Mouse (Mus musculus): ENCODE measurements around the gene Map7d1. TPM values are rescaled to one million over a fixed set of nuclear protein-coding genes. Genes with fewer than 3 reads are reported as not detected.
A peak's percentile ranks its signal among the peaks of the same experiment; 100 is the strongest.
"Not testable (repeated sequence)": the region's sequence is repeated elsewhere in the genome, so short reads cannot be mapped to it uniquely, and the experiment has no call there.

Map7d1 gene
- total RNA-seq, 2 experiments from 2014 or later: 281 TPM

DNA sequence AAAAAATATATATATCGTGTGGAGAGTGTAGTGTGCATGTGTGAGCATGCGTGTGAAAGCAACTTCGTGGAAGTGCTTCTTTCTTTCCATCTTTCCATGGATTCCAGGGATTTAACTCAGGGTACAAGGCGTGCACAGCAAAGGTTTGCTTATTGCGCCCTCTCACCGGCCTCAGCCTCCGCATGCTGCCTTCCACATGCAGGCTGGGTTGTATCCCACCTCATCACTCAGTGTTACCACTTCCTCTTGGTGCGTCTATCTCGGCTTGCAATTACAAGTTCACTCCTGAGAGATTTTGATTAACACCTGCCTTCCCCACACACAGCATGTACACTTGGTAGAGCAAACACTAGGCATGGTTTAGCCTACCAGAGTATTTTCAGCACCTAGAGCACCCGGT is 21.0 kb downstream of the Map7d1 start:
- Histone ChIP-seq H3K4me3 (no peak overlapping the region), H3K27ac (no peak overlapping the region)
- intact Hi-C loops (cut with DNase I): no loop called here
- DNase-seq (ENCODE audit: extremely low spot score in 1 of 2, low spot score in 2 of 2): peak in 1 of 2 experiments; percentile 7
- no peak for TF ChIP-seq CTCF (IDR thresholded peaks at IDR 0.05)

GRCm38 (mm10) chr4:126234496-126235175 is 21.5 kb downstream of the Map7d1 start:
- no peak for TF ChIP-seq CTCF (IDR thresholded peaks at IDR 0.05)
- intact Hi-C loops (cut with DNase I): no loop called here
- DNase-seq (ENCODE audit: extremely low spot score in 1 of 2, low spot score in 2 of 2): peak in 1 of 2 experiments; percentile 14
- H3K27ac ChIP-seq: peak overlapping the region; percentile 28; the same call in 1 of the 2 replicates
- H3K4me3 ChIP-seq: no peak overlapping the region

DNA sequence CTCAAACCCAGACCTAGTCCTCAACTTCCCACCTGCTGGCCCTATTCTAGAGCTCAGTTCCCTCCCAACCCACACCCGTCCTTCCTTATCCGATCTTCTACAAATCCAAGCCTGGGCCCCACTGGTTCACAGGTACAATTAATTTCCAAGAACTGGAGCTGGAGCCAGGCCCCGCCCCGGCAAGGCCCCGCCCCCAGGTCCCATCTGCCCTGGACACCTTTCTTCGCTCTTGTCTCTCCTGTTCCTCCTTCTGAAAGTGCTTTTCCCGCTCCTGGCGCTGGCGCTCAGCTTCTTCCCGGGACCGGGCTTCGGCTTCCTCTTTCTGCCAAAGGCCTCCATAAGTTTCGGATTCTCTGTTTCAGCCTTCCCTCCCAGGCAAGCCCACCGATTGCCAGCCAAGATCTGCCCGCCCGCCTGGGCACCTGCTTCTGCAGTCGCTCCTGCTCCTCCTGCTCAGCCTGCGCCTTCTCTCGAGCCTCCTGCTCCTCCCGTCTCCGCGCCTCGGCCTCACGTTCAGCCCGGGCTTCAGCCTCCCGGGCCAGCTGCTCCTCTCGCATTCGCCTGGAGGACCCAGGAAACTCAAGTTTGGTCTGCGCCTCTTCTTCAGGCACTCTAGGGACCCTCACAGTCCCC is 22.4 kb downstream of the Map7d1 start:
- peak in 1 of 2 experiments; percentile 10 for DNase-seq (ENCODE audit: extremely low spot score in 1 of 2, low spot score in 2 of 2)
- intact Hi-C loops (cut with DNase I): no loop called here
- Histone ChIP-seq H3K4me3 (no peak overlapping the region), H3K27ac (0 out of 2 replicates have a peak overlapping the region, but pooled peaks have one; percentile 15)
- no peak for TF ChIP-seq CTCF (IDR thresholded peaks at IDR 0.05)

GRCm38 (mm10) chr4:126229900-126230299 is 26.2 kb downstream of the Map7d1 start:
- Histone ChIP-seq H3K27ac (no peak overlapping the region), H3K4me3 (no peak overlapping the region)
- TF ChIP-seq CTCF (IDR thresholded peaks at IDR 0.05): no peak
- intact Hi-C loops (cut with DNase I): no loop called here
- DNase-seq (ENCODE audit: extremely low spot score in 1 of 2, low spot score in 2 of 2): no peak

GRCm38 (mm10) chr4:126228144-126228543 is 28.0 kb downstream of the Map7d1 start:
- H3K27ac ChIP-seq: no peak overlapping the region; the same call in 1 of the 2 replicates
- no peak for TF ChIP-seq CTCF (IDR thresholded peaks at IDR 0.05)
- intact Hi-C loops (cut with DNase I): no loop called here
- no peak overlapping the region for H3K4me3 ChIP-seq
- peak in 1 of 2 experiments; percentile 8 for DNase-seq (ENCODE audit: extremely low spot score in 1 of 2, low spot score in 2 of 2)

DNA sequence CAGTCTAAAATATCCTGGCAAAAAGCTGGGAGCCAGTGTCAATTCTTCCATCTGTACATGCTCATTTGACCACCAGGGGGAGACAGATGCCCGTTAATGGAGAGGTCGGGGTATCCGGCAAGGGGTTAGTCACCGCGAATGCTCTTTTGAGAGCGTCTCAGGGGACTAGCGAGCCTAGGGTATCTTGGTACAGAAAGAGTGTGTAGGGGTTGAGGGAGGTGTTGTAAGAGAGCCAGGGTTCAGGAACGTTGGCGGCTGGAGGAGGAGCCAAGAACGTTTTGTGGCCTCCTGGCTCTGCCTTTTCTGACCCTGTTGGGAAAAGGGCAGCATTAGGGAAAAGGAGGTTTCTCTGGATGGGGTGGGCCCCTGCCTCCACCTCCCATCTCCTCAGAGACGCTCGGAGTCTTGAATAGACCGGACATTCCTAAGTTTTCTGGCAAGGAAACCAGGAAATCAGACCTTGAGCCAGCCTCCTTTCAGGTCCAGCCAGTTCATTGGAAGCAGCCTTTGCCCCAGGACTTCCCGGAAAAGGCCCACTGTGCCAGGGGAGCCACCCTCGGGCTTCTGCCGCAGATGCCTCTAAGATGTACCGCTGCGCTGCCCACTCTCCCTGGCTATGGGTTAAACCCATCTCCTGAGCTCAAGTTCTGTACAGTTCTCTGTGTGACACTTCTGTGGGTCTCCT is 28.9 kb downstream of the Map7d1 start:
- intact Hi-C loops (cut with DNase I): loop anchor here (1.0 to 2.0 kb wide), 2 partner anchors 35 to 82 kb away; partner anchors contain the start of gene Trappc3
- peak; percentile 98 for TF ChIP-seq CTCF (IDR thresholded peaks at IDR 0.05)
- peak overlapping the region; percentile 85 for H3K27ac ChIP-seq
- peak; percentile 83 to 87 for DNase-seq (ENCODE audit: extremely low spot score in 1 of 2, low spot score in 2 of 2)
- H3K4me3 ChIP-seq: peak overlapping the region; percentile 50

DNA sequence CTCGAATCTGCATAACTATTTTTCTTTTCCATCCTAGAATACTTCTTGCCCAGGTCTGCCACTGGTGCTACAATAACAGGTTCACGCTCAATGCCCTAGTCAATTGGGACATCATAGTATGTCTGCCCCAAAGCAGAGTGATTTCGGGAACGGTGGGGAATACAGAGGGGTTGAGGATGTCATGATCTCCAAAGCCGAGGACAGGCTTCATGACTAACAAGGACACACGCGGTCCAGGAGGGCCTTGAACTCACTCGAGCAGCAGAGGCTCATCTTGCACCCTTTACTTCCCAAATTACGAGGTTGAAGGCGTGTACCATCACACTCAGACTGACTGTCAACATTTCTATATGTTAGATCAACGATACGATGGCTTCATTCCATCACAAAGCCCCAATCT is 29.5 kb downstream of the Map7d1 start:
- H3K27ac ChIP-seq: no peak overlapping the region; the same call in 1 of the 2 replicates
- intact Hi-C loops (cut with DNase I): loop anchor here (1.0 to 2.0 kb wide), 2 partner anchors 36 to 82 kb away; partner anchors contain the start of gene Trappc3
- peak overlapping the region; percentile 50 for H3K4me3 ChIP-seq
- DNase-seq (ENCODE audit: extremely low spot score in 1 of 2, low spot score in 2 of 2): peak in 1 of 2 experiments; percentile 10
- TF ChIP-seq CTCF (IDR thresholded peaks at IDR 0.05): no peak

- DNase-seq (ENCODE audit: extremely low spot score in 1 of 2, low spot score in 2 of 2): no peak
- intact Hi-C loops (cut with DNase I): no loop called here
- H3K4me3 ChIP-seq: no peak overlapping the region
- H3K27ac ChIP-seq: no peak overlapping the region
- TF ChIP-seq CTCF (IDR thresholded peaks at IDR 0.05): no peak
These were observed 33.5 kb downstream of the Map7d1 start for GRCm38 (mm10) chr4:126222631-126223030.

DNA sequence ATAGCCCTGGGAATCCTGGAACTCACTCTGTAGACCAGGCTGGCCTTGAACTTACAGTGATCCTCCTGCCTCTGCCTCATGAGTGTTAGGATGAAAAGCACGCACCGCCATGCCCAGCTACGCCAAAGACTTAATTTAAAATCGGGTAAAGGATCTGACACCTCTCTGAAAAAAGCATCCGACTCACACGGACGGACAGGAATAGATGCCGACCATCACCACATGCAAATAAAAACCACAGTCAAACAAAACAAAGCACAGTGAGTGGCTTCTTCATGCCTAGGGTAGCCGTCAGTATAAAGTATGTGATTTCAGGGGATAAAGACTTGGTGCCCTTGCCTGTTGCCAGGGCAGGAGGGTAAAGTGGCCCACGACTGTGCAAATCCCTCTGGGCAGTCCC is 36.1 kb downstream of the Map7d1 start:
- Histone ChIP-seq H3K27ac (no peak overlapping the region), H3K4me3 (no peak overlapping the region)
- TF ChIP-seq CTCF (IDR thresholded peaks at IDR 0.05): no peak
- DNase-seq (ENCODE audit: extremely low spot score in 1 of 2, low spot score in 2 of 2): no peak
- intact Hi-C loops (cut with DNase I): no loop called here

DNA sequence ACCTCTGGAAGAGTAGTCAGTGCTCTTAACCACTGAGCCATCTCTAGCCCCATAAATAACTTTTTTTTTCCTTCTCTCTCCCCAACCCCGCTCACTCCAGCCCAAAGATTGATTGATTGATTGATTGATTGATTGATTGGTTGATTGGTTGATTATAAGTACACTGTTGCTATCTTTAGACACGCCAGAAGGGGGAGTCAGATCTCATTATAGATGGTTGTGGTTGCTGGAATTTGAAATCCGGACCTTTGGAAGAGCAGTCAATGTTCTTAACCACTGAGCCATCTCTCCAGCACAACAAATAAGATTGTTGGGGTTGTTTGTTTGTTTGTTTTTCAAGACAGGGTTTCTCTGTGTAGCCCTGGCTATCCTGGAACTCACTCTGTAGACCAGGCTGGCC is 36.6 kb downstream of the Map7d1 start:
- DNase-seq (ENCODE audit: extremely low spot score in 1 of 2, low spot score in 2 of 2); intact Hi-C loops (cut with DNase I): not testable (repeated sequence)

DNA sequence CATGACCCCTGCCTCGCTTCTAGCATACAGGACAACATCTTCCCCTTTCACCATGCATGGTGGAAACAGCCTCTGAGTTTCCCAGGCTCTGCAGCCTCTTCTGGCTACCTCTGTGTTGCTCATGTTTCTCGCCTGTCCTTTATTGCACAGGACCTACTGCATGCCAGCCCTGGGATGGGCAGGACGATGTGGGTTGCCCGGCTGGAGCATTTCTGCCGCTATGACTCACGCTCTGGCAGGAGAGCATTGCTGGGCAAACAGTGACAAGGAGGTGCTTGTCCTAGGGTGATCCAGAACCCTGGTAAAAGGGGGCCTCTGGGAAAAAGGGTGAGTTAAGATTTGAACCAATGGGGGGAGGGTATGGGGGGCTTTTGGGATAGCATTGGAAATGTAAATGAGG is 38.4 kb downstream of the Map7d1 start:
- Histone ChIP-seq H3K27ac (no peak overlapping the region), H3K4me3 (no peak overlapping the region)
- no peak for DNase-seq (ENCODE audit: extremely low spot score in 1 of 2, low spot score in 2 of 2)
- intact Hi-C loops (cut with DNase I): no loop called here
- no peak for TF ChIP-seq CTCF (IDR thresholded peaks at IDR 0.05)

More for the DNA sequence above, 36.6 kb downstream of the Map7d1 start:
- not testable (repeated sequence) for H3K27ac ChIP-seq, H3K4me3 ChIP-seq

- intact Hi-C loops (cut with DNase I): no loop called here
- Histone ChIP-seq H3K4me3 (no peak overlapping the region), H3K27ac (no peak overlapping the region)
- DNase-seq (ENCODE audit: extremely low spot score in 1 of 2, low spot score in 2 of 2): no peak
- TF ChIP-seq CTCF (IDR thresholded peaks at IDR 0.05): no peak
These were observed 49.1 kb downstream of the Map7d1 start for GRCm38 (mm10) chr4:126207081-126207480.

Data from left cerebral cortex, adult 2 months (tissue).